Mouse (Mus musculus): ENCODE measurements at regions not wholly inside any gene's neighbourhood (a gene's known extent, or its start where the extent isn't known, plus 50 kb on each side); places are given as distances from the start of the nearest gene placed in this dataset.

GRCm38 (mm10) chr5:111860436-111860835 is 126.7 kb downstream of the Gm26897 start:
- TF ChIP-seq CTCF (IDR thresholded peaks at IDR 0.05; ENCODE audit: low read depth, low read length), result no peak
- no peak for TF ChIP-seq POLR2A (IDR thresholded peaks at IDR 0.05; ENCODE audit: insufficient read depth, low read length)
- no peak for TF ChIP-seq EP300 (IDR thresholded peaks at IDR 0.05; ENCODE audit: insufficient read depth, low read depth, low read length)
